Mouse (Mus musculus) bone marrow macrophage, adult 2 months (primary cell): ENCODE data around the gene Zfp326. TPM values are rescaled to one million over a fixed set of nuclear protein-coding genes. Genes with fewer than 3 reads are reported as not detected.

Experiments
- H3K27ac ChIP-seq: 2 replicates; pipeline ENCODE4 v1.5.1; 2012; ENCODE audit warnings: low read depth, low read length; ENCODE audit not compliant: insufficient read depth
- H3K4me1 ChIP-seq: 2 replicates; pipeline ENCODE4 v1.6.1; 2012; ENCODE audit warnings: low read length; ENCODE audit not compliant: control insufficient read depth, insufficient read depth
- H3K4me3 ChIP-seq: 2 replicates; pipeline ENCODE4 v1.5.1; 2012; ENCODE audit warnings: mild to moderate bottlenecking, low read length, moderate library complexity; ENCODE audit not compliant: insufficient read depth
- CTCF ChIP-seq: IDR thresholded peaks from 2 replicates; pipeline ENCODE4 v1.5.1; 2012; ENCODE audit warnings: low read depth, mild to moderate bottlenecking, low read length, moderate library complexity
- POLR2A ChIP-seq: IDR thresholded peaks from 2 replicates; pipeline ENCODE4 v1.6.1; 2012; ENCODE audit warnings: mild to moderate bottlenecking, low read depth, low read length, borderline replicate concordance
- polyA plus RNA-seq: library from polyadenylated mRNA; stranded (reverse); fragments of >200 nt; gene quantifications from 2 replicates; pipeline ENCODE4 v1.2.4, GENCODE M21; 2012; ENCODE audit not compliant: missing spikeins, insufficient read depth, insufficient read length

The Zfp326 gene
- polyA plus RNA-seq, 1 experiment, result 20.4 TPM

GRCm38 (mm10) chr5:105930282-105930681 is 53.9 kb downstream of the Zfp326 start:
- no peak for TF ChIP-seq POLR2A
- peak; percentile 79 for TF ChIP-seq CTCF
- Histone ChIP-seq H3K4me3 (no peak overlapping the region), H3K27ac (no peak overlapping the region), H3K4me1 (no peaks in the 10 kb centered on the region)

GRCm38 (mm10) chr5:105932392-105932791 is 56.0 kb downstream of the Zfp326 start:
- Histone ChIP-seq H3K4me1 (no peaks in the 10 kb centered on the region), H3K27ac (no peak overlapping the region), H3K4me3 (no peak overlapping the region)
- TF ChIP-seq POLR2A (no peak), CTCF (no peak)

- no peak for TF ChIP-seq CTCF
- no peak for TF ChIP-seq POLR2A
Observed at GRCm38 (mm10) chr5:105941951-105942350, 65.6 kb downstream of the Zfp326 start.

More at GRCm38 (mm10) chr5:105941951-105942350, 65.6 kb downstream of the Zfp326 start:
- Histone ChIP-seq H3K4me1 (peaks cover 5% of the 10 kb centered on the region; the same call in 1 of the 2 replicates), H3K27ac (no peak overlapping the region), H3K4me3 (no peak overlapping the region)

Other genes with a start within 250 kb of the Zfp326 start
- 30.8 and 37.1 TPM in 2 replicates for gene Lrrc8d, start 176.6 kb upstream of the Zfp326 start, polyA plus RNA-seq